Mouse (Mus musculus) MEL (cell line): Measurements from ENCODE around the gene Unc119b. TPM values are rescaled to one million over a fixed set of nuclear protein-coding genes. Genes with fewer than 3 reads are reported as not detected.

Experiments
- DNase-seq: peaks from one replicate; pipeline ENCODE4 v3.0.0; 2011; ENCODE audit warnings: low read depth, low spot score
- H3K27ac ChIP-seq: 2 replicates; pipeline ENCODE4 v1.5.1; 2012; ENCODE audit warnings: low read depth, mild to moderate bottlenecking, control low read depth, low read length, moderate library complexity; ENCODE audit not compliant: control insufficient read depth
- H3K27me3 ChIP-seq, 2 experiments: fragments of 150-350 bp in 1 of 2; sonication (generic) in 1 of 2; 2 replicates each; pipeline ENCODE4 v1.6.1; 2012; ENCODE audit warnings: low read length in 2 of 2, mild to moderate bottlenecking in 2 of 2, improper control_type of control experiment in 1 of 2, moderate library complexity in 1 of 2; ENCODE audit not compliant: insufficient read depth in 2 of 2, control insufficient read depth in 1 of 2
- H3K36me3 ChIP-seq, 2 experiments: 2 replicates each; pipeline ENCODE4 v1.6.1; 2012 to 2014; ENCODE audit warnings: low read length in 2 of 2, improper control_type of control experiment in 1 of 2, inconsistent platforms in 1 of 2, mild to moderate bottlenecking in 1 of 2; ENCODE audit not compliant: insufficient read depth in 2 of 2, control insufficient read depth in 1 of 2
- H3K4me1 ChIP-seq, 2 experiments: fragments of 150-350 bp in 1 of 2; sonication (generic) in 1 of 2; 2 replicates each; pipeline ENCODE4 v1.6.1; 2012; ENCODE audit warnings: low read length in 2 of 2, improper control_type of control experiment in 1 of 2, mild to moderate bottlenecking in 1 of 2; ENCODE audit not compliant: insufficient read depth in 2 of 2, control insufficient read depth in 1 of 2
- H3K4me3 ChIP-seq, 2 experiments: fragments of 150-350 bp in 1 of 2; sonication (generic) in 1 of 2; 2 replicates each; pipeline ENCODE4 v1.5.1; 2012; ENCODE audit warnings: low read depth in 2 of 2, low read length in 2 of 2, mild to moderate bottlenecking in 2 of 2, moderate library complexity in 2 of 2, control low read depth in 1 of 2, improper control_type of control experiment in 1 of 2; ENCODE audit not compliant: control insufficient read depth in 1 of 2, insufficient read depth in 1 of 2
- H3K79me2 ChIP-seq: 2 replicates; pipeline ENCODE4 v1.6.1; 2012; ENCODE audit warnings: mild to moderate bottlenecking, low read length, moderate library complexity; ENCODE audit not compliant: control insufficient read depth, poor library complexity, insufficient read depth
- H3K9ac ChIP-seq: 2 replicates; pipeline ENCODE4 v1.6.1; 2012; ENCODE audit warnings: low read depth, mild to moderate bottlenecking, control low read depth, low read length, moderate library complexity; ENCODE audit not compliant: control insufficient read depth, poor library complexity, severe bottlenecking
- H3K9me3 ChIP-seq: fragments of 150-350 bp; sonication (generic); replicated peaks from 2 replicates; pipeline ENCODE4 v1.6.1; 2012; ENCODE audit warnings: mild to moderate bottlenecking, low read length, improper control_type of control experiment, moderate library complexity; ENCODE audit not compliant: insufficient read depth
- CHD1 ChIP-seq: IDR thresholded peaks from 2 replicates; pipeline ENCODE4 v1.6.1; 2012; ENCODE audit warnings: low read depth, mild to moderate bottlenecking, inconsistent platforms, low read length, improper control_type of control experiment
- CTCF ChIP-seq, 3 experiments: IDR thresholded peaks in 2 of 3; conservative IDR thresholded peaks in 1 of 3; 2 replicates each; pipeline ENCODE4 v1.5.1; 2011 to 2012; ENCODE audit warnings: low read length in 3 of 3, low read depth in 2 of 3, mild to moderate bottlenecking in 2 of 3, improper control_type of control experiment in 1 of 3, inconsistent platforms in 1 of 3, mixed read lengths in 1 of 3, moderate library complexity in 1 of 3; ENCODE audit not compliant: control insufficient read depth in 1 of 3, insufficient read depth in 1 of 3, poor library complexity in 1 of 3, severe bottlenecking in 1 of 3
- ETS1 ChIP-seq: IDR thresholded peaks from 2 replicates; pipeline ENCODE4 v1.6.1; 2012; ENCODE audit warnings: low read depth, mild to moderate bottlenecking, inconsistent platforms, low read length, improper control_type of control experiment, moderate library complexity
- GABPA ChIP-seq: IDR thresholded peaks from 2 replicates; pipeline ENCODE4 v1.6.1; 2012; ENCODE audit warnings: low read depth, mild to moderate bottlenecking, inconsistent platforms, low read length, improper control_type of control experiment, moderate library complexity
- JUND ChIP-seq: IDR thresholded peaks from 2 replicates; pipeline ENCODE4 v1.6.1; 2011; ENCODE audit warnings: low read depth, mild to moderate bottlenecking, improper control_type of control experiment, low read length
- KAT2A ChIP-seq: conservative IDR thresholded peaks from 2 replicates; pipeline ENCODE4 v1.6.1; 2012; ENCODE audit warnings: low read depth, low read length, improper control_type of control experiment, inconsistent platforms
- MAX ChIP-seq: IDR thresholded peaks from 2 replicates; pipeline ENCODE4 v1.6.1; 2011; ENCODE audit warnings: low read length, improper control_type of control experiment
- MAZ ChIP-seq: IDR thresholded peaks from 2 replicates; pipeline ENCODE4 v1.6.1; 2012; ENCODE audit warnings: low read depth, mild to moderate bottlenecking, inconsistent platforms, low read length, improper control_type of control experiment
- MXI1 ChIP-seq: IDR thresholded peaks from 2 replicates; pipeline ENCODE4 v1.6.1; 2011; ENCODE audit warnings: mild to moderate bottlenecking, low read depth, low read length, improper control_type of control experiment
- MYB ChIP-seq: IDR thresholded peaks from 2 replicates; pipeline ENCODE4 v1.6.1; 2011; ENCODE audit warnings: mild to moderate bottlenecking, low read depth, low read length, improper control_type of control experiment
- NELFE ChIP-seq: IDR thresholded peaks from 2 replicates; pipeline ENCODE4 v1.6.1; 2011; ENCODE audit warnings: low read depth, low read length, improper control_type of control experiment
- POLR2AphosphoS2 ChIP-seq: IDR thresholded peaks from 2 replicates; pipeline ENCODE4 v1.6.1; 2011; ENCODE audit warnings: low read length, improper control_type of control experiment
- POLR2AphosphoS5 ChIP-seq: IDR thresholded peaks from 2 replicates; pipeline ENCODE4 v1.6.1; 2012; ENCODE audit warnings: low read depth, borderline replicate concordance, mild to moderate bottlenecking, inconsistent platforms, low read length, moderate library complexity, mixed read lengths
- SIN3A ChIP-seq: IDR thresholded peaks from 2 replicates; pipeline ENCODE4 v1.6.1; 2012; ENCODE audit warnings: low read length, improper control_type of control experiment, inconsistent platforms
- TBP ChIP-seq: IDR thresholded peaks from 2 replicates; pipeline ENCODE4 v1.8.0; 2011; ENCODE audit warnings: low read depth, low read length, improper control_type of control experiment
- UBTF ChIP-seq: IDR thresholded peaks from 2 replicates; pipeline ENCODE4 v1.6.1; 2012; ENCODE audit warnings: low read depth, mild to moderate bottlenecking, inconsistent platforms, low read length, improper control_type of control experiment, moderate library complexity, borderline replicate concordance; ENCODE audit not compliant: insufficient read depth
- USF1 ChIP-seq: IDR thresholded peaks from 2 replicates; pipeline ENCODE4 v1.6.1; 2014; ENCODE audit warnings: low read depth, mild to moderate bottlenecking, inconsistent platforms, low read length, improper control_type of control experiment, moderate library complexity
- USF2 ChIP-seq, 2 experiments: IDR thresholded peaks; 2 replicates each; pipeline ENCODE4 v1.6.1; 2011 to 2012; ENCODE audit warnings: improper control_type of control experiment in 2 of 2, low read length in 2 of 2, borderline replicate concordance in 1 of 2, inconsistent platforms in 1 of 2, low read depth in 1 of 2, mild to moderate bottlenecking in 1 of 2; ENCODE audit not compliant: insufficient read depth in 1 of 2
- ZC3H11A ChIP-seq: IDR thresholded peaks from 2 replicates; pipeline ENCODE4 v1.6.1; 2012; ENCODE audit warnings: low read depth, mild to moderate bottlenecking, inconsistent platforms, low read length, improper control_type of control experiment
- ZKSCAN1 ChIP-seq: IDR thresholded peaks from 2 replicates; pipeline ENCODE4 v1.6.1; 2012; ENCODE audit warnings: low read depth, mild to moderate bottlenecking, inconsistent platforms, low read length, improper control_type of control experiment, moderate library complexity
- ZNF384 ChIP-seq: IDR thresholded peaks from 2 replicates; pipeline ENCODE4 v1.6.1; 2012; ENCODE audit warnings: low read depth, mild to moderate bottlenecking, inconsistent platforms, low read length, improper control_type of control experiment
- polyA plus RNA-seq, 2 experiments: library from polyadenylated mRNA; stranded (reverse) in 1 of 2; unstranded in 1 of 2; fragments of >175 nt in 1 of 2; fragments of >200 nt in 1 of 2; gene quantifications; 2 replicates each; pipeline versions ENCODE4 v1.2.1 to v1.2.4; 2012; ENCODE audit warnings: low replicate concordance in 2 of 2, low read depth in 1 of 2; ENCODE audit not compliant: insufficient read length in 2 of 2, insufficient read depth in 1 of 2, missing spikeins in 1 of 2
- total RNA-seq: library from RNA; depleted of rRNA; stranded (reverse); fragments of 300-350 nt; gene quantifications from 2 replicates; pipeline ENCODE4 v1.2.3, GENCODE M21; 2012

Unc119b gene
- total and polyA plus RNA-seq, 3 experiments: 18.6 to 25.7 TPM; not detected in 1

DNA sequence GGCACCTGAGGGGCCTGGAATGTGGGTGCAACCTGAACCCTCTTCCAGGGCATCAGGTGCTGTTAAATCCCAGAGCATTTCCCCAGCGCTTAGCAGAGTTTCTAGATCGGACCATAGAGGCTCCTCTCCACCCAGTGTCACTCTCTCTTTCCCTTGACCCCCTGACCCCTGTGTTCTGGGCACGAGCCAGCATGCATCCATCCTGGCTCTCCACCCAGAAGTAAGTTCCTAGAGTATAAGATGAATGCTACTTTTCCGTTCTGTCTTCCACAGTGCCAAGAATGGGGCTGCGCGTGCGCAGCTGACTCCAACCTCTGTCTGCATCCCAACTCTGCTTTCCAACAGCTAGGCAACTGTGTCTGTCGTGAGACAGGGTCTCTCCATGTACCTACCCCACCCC is 35.4 kb upstream of the Unc119b start:
- Histone ChIP-seq H3K9ac (no peak overlapping the region), H3K9me3 (no peaks in the 10 kb centered on the region), H3K27ac (no peak overlapping the region), H3K36me3 (no peaks in the 10 kb centered on the region; a peak in 1 of 4 replicates), H3K4me3 (no peak overlapping the region), H3K4me1 (peaks cover 0 to 3% of the 10 kb centered on the region in 2 experiments; a peak in 1 of 4 replicates), H3K27me3 (no peaks in the 10 kb centered on the region), H3K79me2 (no peaks in the 10 kb centered on the region)
- TF ChIP-seq KAT2A (no peak), MAZ (no peak), MXI1 (no peak), POLR2AphosphoS5 (no peak), ZKSCAN1 (no peak), ZNF384 (no peak), POLR2AphosphoS2 (no peak), JUND (no peak), USF2 (IDR thresholded peaks at IDR 0.05; ENCODE audit: borderline replicate concordance in 1 of 2, insufficient read depth in 1 of 2, low read depth in 1 of 2, low read length in 2 of 2) (no peak), UBTF (no peak), CTCF (IDR thresholded peaks at IDR 0.05 in 2 of 3, conservative IDR thresholded peaks at IDR 0.05 in 1 of 3; ENCODE audit: control insufficient read depth in 1 of 3, insufficient read depth in 1 of 3, low read depth in 2 of 3, low read length in 3 of 3, poor library complexity in 1 of 3, severe bottlenecking in 1 of 3) (no peak), USF1 (no peak), MAX (no peak), TBP (no peak)
- DNase-seq: no peak

DNA sequence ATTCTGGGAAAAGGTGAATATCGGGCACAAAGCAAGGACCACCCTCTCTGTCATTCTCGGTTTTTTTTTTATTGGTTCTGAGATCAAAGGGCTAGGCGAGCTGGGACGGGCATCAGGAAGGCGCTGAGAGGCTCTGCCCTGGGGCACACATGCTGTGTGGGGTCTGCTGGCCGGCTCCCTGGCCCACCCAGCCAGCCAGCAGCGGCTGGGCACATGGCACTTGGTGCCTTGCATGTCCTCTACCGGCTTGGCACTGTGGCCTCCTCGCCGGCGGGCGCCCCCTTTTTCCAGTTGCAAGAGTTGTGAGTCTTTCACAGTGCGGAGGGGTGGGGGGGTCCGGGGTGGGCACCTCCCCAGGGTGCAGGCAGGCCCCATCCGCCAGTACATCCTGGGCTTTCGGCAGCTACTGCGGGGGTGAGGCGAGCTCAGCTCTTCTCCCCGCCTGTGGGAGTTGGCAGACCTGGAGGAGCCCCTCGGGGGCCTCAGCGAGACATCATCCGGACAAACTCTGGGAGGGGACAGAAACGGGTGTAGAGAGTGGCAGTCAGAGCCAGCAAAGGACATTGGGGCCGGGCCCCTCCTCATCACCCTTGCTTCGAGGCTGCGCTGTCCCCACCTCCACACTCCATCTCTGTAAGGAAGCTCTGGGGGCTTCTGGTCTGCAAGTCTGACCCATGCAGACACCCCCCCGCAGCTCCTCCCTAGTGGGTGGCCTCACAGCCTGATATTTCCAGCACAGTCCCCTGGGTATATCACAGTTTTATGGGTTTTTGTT is 34.1 kb upstream of the Unc119b start:
- Histone ChIP-seq H3K36me3 (no peaks in the 10 kb centered on the region; a peak in 1 of 4 replicates), H3K4me3 (no peak overlapping the region), H3K9ac (no peak overlapping the region), H3K4me1 (peaks cover 0 to 3% of the 10 kb centered on the region in 2 experiments; a peak in 1 of 4 replicates), H3K27ac (no peak overlapping the region), H3K27me3 (no peaks in the 10 kb centered on the region), H3K9me3 (no peaks in the 10 kb centered on the region), H3K79me2 (no peaks in the 10 kb centered on the region)
- TF ChIP-seq GABPA: no peak
- TF ChIP-seq CTCF (IDR thresholded peaks at IDR 0.05 in 2 of 3, conservative IDR thresholded peaks at IDR 0.05 in 1 of 3; ENCODE audit: control insufficient read depth in 1 of 3, insufficient read depth in 1 of 3, low read depth in 2 of 3, low read length in 3 of 3, poor library complexity in 1 of 3, severe bottlenecking in 1 of 3): no peak
- no peak for TF ChIP-seq MYB
- TF ChIP-seq SIN3A: no peak
- TF ChIP-seq NELFE: no peak
- TF ChIP-seq USF1: no peak
- TF ChIP-seq CHD1: no peak
- TF ChIP-seq ETS1: no peak
- no peak for TF ChIP-seq ZC3H11A
- no peak for DNase-seq
